Mouse (Mus musculus) layer of hippocampus, postnatal 10 days (tissue): Measurements from ENCODE around the gene Ano10. TPM values are rescaled to one million over a fixed set of nuclear protein-coding genes. Genes with fewer than 3 reads are reported as not detected.

Experiments used
- DNase-seq, 2 experiments: peaks; one replicate each; pipeline ENCODE4 v3.0.0; 2021; ENCODE audit warnings: low spot score in 2 of 2
- total RNA-seq, 2 experiments: library from RNA; stranded (reverse); gene quantifications; 2 replicates each; pipeline ENCODE4 v1.2.3; 2021

Ano10 gene
- total RNA-seq, 2 experiments from 2014 or later, result 30.6 to 35.2 TPM

GRCm38 (mm10) chr9:122293865-122294241 is 370 bp downstream of the Ano10 start:
- no peak for DNase-seq

GRCm38 (mm10) chr9:122290192-122290591 is 4.0 kb downstream of the Ano10 start:
- DNase-seq, result no peak

GRCm38 (mm10) chr9:122288416-122288815 is 5.8 kb downstream of the Ano10 start:
- no peak for DNase-seq

GRCm38 (mm10) chr9:122287526-122287925 is 6.7 kb downstream of the Ano10 start:
- DNase-seq, result no peak

GRCm38 (mm10) chr9:122285833-122286310 is 8.4 kb downstream of the Ano10 start:
- no peak for DNase-seq

- no peak for DNase-seq
Observed at GRCm38 (mm10) chr9:122285146-122285832, 8.9 kb downstream of the Ano10 start.

GRCm38 (mm10) chr9:122284696-122285095 is 9.5 kb downstream of the Ano10 start:
- no peak for DNase-seq

- DNase-seq, result no peak
Observed at GRCm38 (mm10) chr9:122281004-122281403, 13.2 kb downstream of the Ano10 start.

GRCm38 (mm10) chr9:122276665-122277064 is 17.6 kb downstream of the Ano10 start:
- DNase-seq, result no peak

GRCm38 (mm10) chr9:122276134-122276533 is 18.1 kb downstream of the Ano10 start:
- no peak for DNase-seq

- no peak for DNase-seq
Observed at GRCm38 (mm10) chr9:122274346-122274745, 19.9 kb downstream of the Ano10 start.

GRCm38 (mm10) chr9:122273879-122274278 is 20.3 kb downstream of the Ano10 start:
- no peak for DNase-seq

- no peak for DNase-seq
Observed at GRCm38 (mm10) chr9:122271866-122272265, 22.4 kb downstream of the Ano10 start.

- no peak for DNase-seq
Observed at GRCm38 (mm10) chr9:122271318-122271717, 22.9 kb downstream of the Ano10 start.

GRCm38 (mm10) chr9:122270913-122271312 is 23.3 kb downstream of the Ano10 start:
- no peak for DNase-seq

GRCm38 (mm10) chr9:122269256-122270041 is 24.8 kb downstream of the Ano10 start:
- DNase-seq, result no peak

- DNase-seq, result no peak
Observed at GRCm38 (mm10) chr9:122265526-122266210, 28.6 kb downstream of the Ano10 start.

GRCm38 (mm10) chr9:122263140-122263539 is 31.1 kb downstream of the Ano10 start:
- DNase-seq, result no peak

GRCm38 (mm10) chr9:122254386-122254785 is 39.8 kb downstream of the Ano10 start:
- no peak for DNase-seq

GRCm38 (mm10) chr9:122252113-122252512 is 42.1 kb downstream of the Ano10 start:
- no peak for DNase-seq

GRCm38 (mm10) chr9:122248168-122248567 is 46.1 kb downstream of the Ano10 start:
- peak; percentile 34 to 54 for DNase-seq
